Mouse (Mus musculus): ENCODE measurements around the gene Kat8.

The Kat8 gene

GRCm38 (mm10) chr7:127897542-127897941, 14.8 kb upstream of the Kat8 start:
- DNase-seq (ENCODE audit: low spot score), result no peak

- peak; percentile 62 for DNase-seq (ENCODE audit: low spot score)
Measured at GRCm38 (mm10) chr7:127898179-127898956, 13.9 kb upstream of the Kat8 start.

GRCm38 (mm10) chr7:127899997-127900396, 12.3 kb upstream of the Kat8 start:
- DNase-seq (ENCODE audit: low spot score), result no peak

GRCm38 (mm10) chr7:127901772-127902171, 10.5 kb upstream of the Kat8 start:
- no peak for DNase-seq (ENCODE audit: low spot score)

GRCm38 (mm10) chr7:127903971-127904796, 8.1 kb upstream of the Kat8 start, which contains the start of gene Bckdk:
Gene Bckdk, plus strand, starts transcription at chr7:127904082.
- DNase-seq (ENCODE audit: low spot score), result peak; percentile 87

- DNase-seq (ENCODE audit: low spot score), result no peak
Measured at GRCm38 (mm10) chr7:127907939-127908338, 4.4 kb upstream of the Kat8 start.

- DNase-seq (ENCODE audit: low spot score), result no peak
Measured at GRCm38 (mm10) chr7:127908656-127909055, 3.7 kb upstream of the Kat8 start.

- DNase-seq (ENCODE audit: low spot score), result no peak
Measured at GRCm38 (mm10) chr7:127912938-127913337, 622 bp downstream of the Kat8 start.

GRCm38 (mm10) chr7:127915293-127915692, 3.0 kb downstream of the Kat8 start:
- no peak for DNase-seq (ENCODE audit: low spot score)

- peak; percentile 74 for DNase-seq (ENCODE audit: low spot score)
Measured at GRCm38 (mm10) chr7:127918203-127918602, 5.9 kb downstream of the Kat8 start.

GRCm38 (mm10) chr7:127919290-127919689, 7.0 kb downstream of the Kat8 start:
- no peak for DNase-seq (ENCODE audit: low spot score)

GRCm38 (mm10) chr7:127921516-127921915, 9.2 kb downstream of the Kat8 start:
- DNase-seq (ENCODE audit: low spot score), result no peak

GRCm38 (mm10) chr7:127922451-127923275, 10.3 kb downstream of the Kat8 start:
- no peak for DNase-seq (ENCODE audit: low spot score)

GRCm38 (mm10) chr7:127923714-127924113, 11.4 kb downstream of the Kat8 start:
- no peak for DNase-seq (ENCODE audit: low spot score)

GRCm38 (mm10) chr7:127925252-127925651, 12.9 kb downstream of the Kat8 start:
- DNase-seq (ENCODE audit: low spot score), result no peak

- no peak for DNase-seq (ENCODE audit: low spot score)
Measured at GRCm38 (mm10) chr7:127926066-127926465, 13.8 kb downstream of the Kat8 start.

- DNase-seq (ENCODE audit: low spot score), result no peak
Measured at GRCm38 (mm10) chr7:127926846-127927245, 14.5 kb downstream of the Kat8 start.

GRCm38 (mm10) chr7:127927726-127928125, 15.4 kb downstream of the Kat8 start:
- DNase-seq (ENCODE audit: low spot score), result no peak

GRCm38 (mm10) chr7:127928596-127928995, 16.3 kb downstream of the Kat8 start:
- DNase-seq (ENCODE audit: low spot score), result no peak

- DNase-seq (ENCODE audit: low spot score), result no peak
Measured at GRCm38 (mm10) chr7:127929923-127930322, 17.6 kb downstream of the Kat8 start, which contains the start of gene Prss8. Gene Prss8, minus strand, starts transcription at chr7:127930104.

GRCm38 (mm10) chr7:127930636-127931035, 18.3 kb downstream of the Kat8 start:
- DNase-seq (ENCODE audit: low spot score), result no peak
